Mouse (Mus musculus): ENCODE measurements at regions not wholly inside any gene's neighbourhood (a gene's known extent, or its start where the extent isn't known, plus 50 kb on each side); places are given as distances from the start of the nearest gene placed in this dataset.
A peak's percentile ranks its signal among the peaks of the same experiment; 100 is the strongest.

DNA sequence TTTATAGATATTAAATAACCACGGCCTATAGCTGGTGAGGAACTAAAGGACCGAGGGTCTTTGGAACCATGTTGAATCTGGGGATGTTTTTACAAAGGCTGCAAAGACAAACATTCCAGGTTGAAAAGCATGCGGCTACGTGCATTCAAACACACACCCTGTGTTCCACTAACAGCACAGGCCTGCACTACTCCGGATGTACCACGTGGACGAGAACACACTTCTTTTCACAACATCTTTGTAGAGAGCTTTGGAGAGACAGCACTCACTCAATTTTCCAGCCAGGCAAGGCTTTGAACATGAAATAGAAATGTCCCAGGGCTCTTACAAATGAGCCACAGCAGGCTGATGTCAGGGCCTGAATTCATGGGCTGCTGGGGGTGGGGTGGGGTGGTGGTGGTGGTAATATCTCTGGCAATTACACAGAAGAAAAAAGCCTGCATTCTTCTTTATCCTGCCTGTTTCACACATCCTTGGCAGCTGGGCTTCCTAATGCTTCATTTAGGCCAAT, 129.3 kb downstream of the Slc38a6 start:
- no peak for ATAC-seq (replicated peaks; ENCODE audit: low FRiP score, low read depth)
- H3K9ac ChIP-seq (ENCODE audit: low read depth, low read length) = no peak overlapping the region
- 77% methylated on average over 7 of the region's 7 CpGs for WGBS

DNA sequence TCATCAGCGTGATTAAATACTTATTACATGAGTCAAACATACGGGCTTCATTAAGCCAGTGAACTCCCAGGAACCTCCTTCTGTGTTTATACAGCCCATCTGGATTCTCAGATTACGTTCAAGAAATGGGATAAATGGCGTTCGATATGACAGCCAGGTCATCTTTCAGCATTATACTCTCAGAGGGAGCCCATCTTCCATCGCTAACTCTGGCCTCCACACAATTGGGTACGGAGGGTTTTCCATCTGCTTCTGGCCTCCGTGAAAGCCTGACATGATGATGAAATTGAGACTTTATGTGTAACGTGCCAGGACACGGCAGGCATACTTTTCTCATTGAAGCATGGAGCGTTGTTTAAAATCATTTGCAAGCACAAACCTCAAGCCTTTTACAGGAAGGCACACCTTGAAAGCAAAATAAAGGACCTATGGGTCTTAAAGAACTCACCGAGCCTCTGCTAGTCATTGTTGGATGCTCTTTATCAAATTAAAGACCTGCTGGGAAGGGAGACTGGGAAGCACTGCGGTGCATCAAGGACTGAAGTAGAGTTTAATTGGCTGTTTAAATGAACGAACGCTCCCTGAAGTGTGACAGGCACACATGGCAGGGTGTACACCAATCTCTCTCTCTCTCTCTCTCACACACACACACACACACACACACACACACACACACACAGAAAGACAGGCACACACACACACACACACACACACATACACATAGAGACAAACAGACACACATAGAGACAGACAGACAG, 127.0 kb downstream of the Slc38a6 start:
- Histone ChIP-seq H3K4me1 (replicated peaks; ENCODE audit: insufficient read depth, low read length) (0 out of 2 replicates have a peak, but pooled peaks cover 4% of the 10 kb centered on the region), H3K9ac (ENCODE audit: low read depth, low read length) (no peak overlapping the region), H3K9me3 (replicated peaks; ENCODE audit: low read length) (no peaks in the 10 kb centered on the region), H3K4me3 (replicated peaks; ENCODE audit: low read depth, low read length) (no peak overlapping the region), H3K4me2 (ENCODE audit: low read length) (0 out of 2 replicates have a peak overlapping the region, but pooled peaks have one; percentile 7), H3K27ac (no peak overlapping the region), H3K36me3 (ENCODE audit: insufficient read depth, low read length) (no peaks in the 10 kb centered on the region), H3K27me3 (ENCODE audit: insufficient read depth, low read length) (no peaks in the 10 kb centered on the region)
- ATAC-seq (replicated peaks; ENCODE audit: low FRiP score, low read depth) (no peak), DNase-seq (ENCODE audit: low spot score) (no peak)
- WGBS = 32% methylated on average over 15 of the region's 15 CpGs
- TF ChIP-seq CTCF (IDR thresholded peaks at IDR 0.05; ENCODE audit: low read depth) = no peak

More for the DNA sequence above, 129.3 kb downstream of the Slc38a6 start:
- H3K4me1 ChIP-seq (replicated peaks; ENCODE audit: insufficient read depth, low read length) = 0 out of 2 replicates have a peak, but pooled peaks cover 4% of the 10 kb centered on the region
- H3K27me3 ChIP-seq (ENCODE audit: insufficient read depth, low read length) = no peaks in the 10 kb centered on the region
- no peak overlapping the region for H3K4me3 ChIP-seq (replicated peaks; ENCODE audit: low read depth, low read length)
- H3K27ac ChIP-seq = no peak overlapping the region
- DNase-seq (ENCODE audit: low spot score) = no peak
- no peaks in the 10 kb centered on the region for H3K36me3 ChIP-seq (ENCODE audit: insufficient read depth, low read length)
- H3K9me3 ChIP-seq (replicated peaks; ENCODE audit: low read length) = no peaks in the 10 kb centered on the region
- no peak for TF ChIP-seq CTCF (IDR thresholded peaks at IDR 0.05; ENCODE audit: low read depth)
- no peak overlapping the region for H3K4me2 ChIP-seq (ENCODE audit: low read length)

DNA sequence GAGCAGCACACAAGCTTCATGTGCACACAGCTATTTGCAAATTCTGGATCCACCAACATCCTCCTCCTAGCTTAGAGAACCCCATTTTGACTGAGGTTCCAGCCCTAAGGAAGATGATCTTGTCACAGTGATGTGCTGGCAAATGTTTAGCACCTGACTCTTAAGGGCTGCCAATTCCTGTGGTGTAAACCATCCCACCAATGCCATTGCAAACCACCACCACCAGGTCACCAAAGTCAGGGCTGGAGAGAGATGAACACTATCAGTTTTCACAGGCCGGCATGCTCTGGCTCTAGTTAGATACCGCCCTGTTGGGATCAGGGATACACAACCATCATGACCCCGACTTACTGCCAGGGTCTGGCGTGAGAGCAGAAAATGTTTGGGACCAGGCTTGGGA, 125.9 kb downstream of the Slc38a6 start:
- H3K4me2 ChIP-seq (ENCODE audit: low read length) = no peak overlapping the region
- no peak overlapping the region for H3K4me3 ChIP-seq (replicated peaks; ENCODE audit: low read depth, low read length)
- H3K27ac ChIP-seq = no peak overlapping the region
- DNase-seq (ENCODE audit: low spot score) = no peak
- TF ChIP-seq CTCF (IDR thresholded peaks at IDR 0.05; ENCODE audit: low read depth) = no peak
- H3K36me3 ChIP-seq (ENCODE audit: insufficient read depth, low read length) = no peaks in the 10 kb centered on the region
- no peak for ATAC-seq (replicated peaks; ENCODE audit: low FRiP score, low read depth)
- H3K4me1 ChIP-seq (replicated peaks; ENCODE audit: insufficient read depth, low read length) = 0 out of 2 replicates have a peak, but pooled peaks cover 4% of the 10 kb centered on the region
- H3K27me3 ChIP-seq (ENCODE audit: insufficient read depth, low read length) = no peaks in the 10 kb centered on the region
- 65% methylated on average over 4 of the region's 4 CpGs for WGBS
- no peak overlapping the region for H3K9ac ChIP-seq (ENCODE audit: low read depth, low read length)
- no peaks in the 10 kb centered on the region for H3K9me3 ChIP-seq (replicated peaks; ENCODE audit: low read length)

DNA sequence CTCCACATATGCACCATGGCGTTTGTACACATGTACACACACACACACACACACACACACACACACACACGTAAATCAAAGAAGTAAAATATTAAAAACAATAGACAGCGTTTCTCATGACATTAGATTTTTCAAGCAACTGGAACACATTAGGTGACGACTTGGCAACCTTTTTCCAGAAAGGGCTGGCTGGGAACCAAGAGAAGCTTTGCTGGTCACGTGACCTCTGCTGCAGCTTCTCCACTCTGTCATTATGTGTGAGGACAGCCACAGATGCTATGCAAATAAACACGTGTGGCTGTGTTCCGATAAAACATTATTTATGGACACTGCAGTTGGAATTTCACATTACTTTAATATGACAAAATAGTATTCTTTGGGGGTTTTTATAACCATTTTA, 124.3 kb downstream of the Slc38a6 start:
- H3K4me3 ChIP-seq (replicated peaks; ENCODE audit: low read depth, low read length) = no peak overlapping the region
- no peak overlapping the region for H3K4me2 ChIP-seq (ENCODE audit: low read length)
- no peak for TF ChIP-seq CTCF (IDR thresholded peaks at IDR 0.05; ENCODE audit: low read depth)
- no peak for ATAC-seq (replicated peaks; ENCODE audit: low FRiP score, low read depth)
- H3K27ac ChIP-seq = no peak overlapping the region
- H3K9me3 ChIP-seq (replicated peaks; ENCODE audit: low read length) = no peaks in the 10 kb centered on the region
- no peaks in the 10 kb centered on the region for H3K27me3 ChIP-seq (ENCODE audit: insufficient read depth, low read length)
- no peak overlapping the region for H3K9ac ChIP-seq (ENCODE audit: low read depth, low read length)
- DNase-seq (ENCODE audit: low spot score) = peak; percentile 35
- H3K4me1 ChIP-seq (replicated peaks; ENCODE audit: insufficient read depth, low read length) = 0 out of 2 replicates have a peak, but pooled peaks cover 4% of the 10 kb centered on the region
- no peaks in the 10 kb centered on the region for H3K36me3 ChIP-seq (ENCODE audit: insufficient read depth, low read length)
- WGBS = 56% methylated on average over 7 of the region's 7 CpGs

DNA sequence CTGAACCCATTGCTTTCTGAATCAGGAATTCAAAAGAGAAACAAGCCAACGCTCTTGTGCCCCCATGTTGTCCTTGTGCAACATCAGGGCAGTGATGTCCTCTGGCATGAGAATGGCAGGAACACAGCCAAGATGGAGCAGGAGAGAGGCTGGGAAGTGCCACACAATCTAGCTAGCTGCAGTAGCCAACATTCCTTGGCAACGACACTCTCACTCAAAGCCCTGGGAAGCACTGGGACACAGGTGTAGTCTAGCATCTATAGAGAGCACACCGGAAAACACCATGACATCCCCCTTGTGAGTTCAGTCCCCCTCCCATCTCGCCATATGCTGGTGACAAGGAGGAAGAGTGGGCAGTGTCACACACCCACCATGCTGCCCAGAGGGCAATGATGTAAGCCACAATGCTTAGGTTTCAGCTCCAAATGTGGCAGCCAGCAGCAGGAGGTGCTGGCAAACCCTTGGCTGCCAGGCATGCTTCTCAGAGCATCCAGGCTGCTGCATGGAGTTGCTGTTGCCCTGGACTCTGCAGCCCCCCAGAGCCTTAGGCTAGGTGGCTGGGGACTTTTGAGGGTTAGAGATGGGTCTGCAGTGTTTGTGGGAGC, 123.0 kb downstream of the Slc38a6 start:
- no peak for ATAC-seq (replicated peaks; ENCODE audit: low FRiP score, low read depth)
- DNase-seq (ENCODE audit: low spot score) = no peak

DNA sequence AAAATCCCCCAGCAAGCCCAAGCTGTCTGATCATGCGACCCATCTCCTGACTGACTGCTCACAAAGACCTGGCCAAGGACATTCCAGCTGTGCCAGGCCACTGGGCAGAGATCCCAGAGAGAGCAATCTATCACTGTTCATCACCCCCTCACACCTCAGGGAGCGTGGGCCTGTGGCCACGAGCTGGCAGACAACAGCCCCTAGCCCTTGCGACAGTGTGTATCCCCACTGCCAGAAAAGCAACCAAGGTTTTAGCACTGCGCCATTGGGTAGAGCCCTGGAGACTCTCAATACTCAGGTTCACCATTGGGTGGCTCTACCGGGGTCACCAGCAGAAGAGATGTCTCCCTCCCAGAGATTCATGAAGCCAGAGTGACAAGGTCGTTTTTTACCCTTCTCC, 122.0 kb downstream of the Slc38a6 start:
- 63% methylated on average over 7 of the region's 7 CpGs for WGBS
- ATAC-seq (replicated peaks; ENCODE audit: low FRiP score, low read depth) = no peak
- no peaks in the 10 kb centered on the region for H3K36me3 ChIP-seq (ENCODE audit: insufficient read depth, low read length)
- H3K4me2 ChIP-seq (ENCODE audit: low read length) = no peak overlapping the region
- TF ChIP-seq CTCF (IDR thresholded peaks at IDR 0.05; ENCODE audit: low read depth) = no peak
- no peak for DNase-seq (ENCODE audit: low spot score)
- 0 out of 2 replicates have a peak, but pooled peaks cover 3% of the 10 kb centered on the region for H3K4me1 ChIP-seq (replicated peaks; ENCODE audit: insufficient read depth, low read length)
- no peak overlapping the region for H3K9ac ChIP-seq (ENCODE audit: low read depth, low read length)
- no peaks in the 10 kb centered on the region for H3K27me3 ChIP-seq (ENCODE audit: insufficient read depth, low read length)
- no peak overlapping the region for H3K27ac ChIP-seq
- H3K4me3 ChIP-seq (replicated peaks; ENCODE audit: low read depth, low read length) = no peak overlapping the region
- H3K9me3 ChIP-seq (replicated peaks; ENCODE audit: low read length) = no peaks in the 10 kb centered on the region

More for the DNA sequence above, 123.0 kb downstream of the Slc38a6 start:
- WGBS = 92% methylated on average over 4 of the region's 4 CpGs
- no peaks in the 10 kb centered on the region for H3K9me3 ChIP-seq (replicated peaks; ENCODE audit: low read length)
- 0 out of 2 replicates have a peak, but pooled peaks cover 4% of the 10 kb centered on the region for H3K4me1 ChIP-seq (replicated peaks; ENCODE audit: insufficient read depth, low read length)
- no peaks in the 10 kb centered on the region for H3K36me3 ChIP-seq (ENCODE audit: insufficient read depth, low read length)
- H3K27ac ChIP-seq = no peak overlapping the region
- H3K4me3 ChIP-seq (replicated peaks; ENCODE audit: low read depth, low read length) = no peak overlapping the region
- H3K9ac ChIP-seq (ENCODE audit: low read depth, low read length) = no peak overlapping the region
- no peaks in the 10 kb centered on the region for H3K27me3 ChIP-seq (ENCODE audit: insufficient read depth, low read length)
- H3K4me2 ChIP-seq (ENCODE audit: low read length) = no peak overlapping the region
- no peak for TF ChIP-seq CTCF (IDR thresholded peaks at IDR 0.05; ENCODE audit: low read depth)
